Mouse (Mus musculus) liver, embryonic 14.5 days (tissue): ENCODE measurements at regions not wholly inside any gene's neighbourhood (a gene's known extent, or its start where the extent isn't known, plus 50 kb on each side); places are given as distances from the start of the nearest gene placed in this dataset.

Source experiments
- ATAC-seq: fragments of 200-750 bp; cut with Nextera tagmentation; 2 replicates; pipeline ENCODE4 v1.8.0; 2017; ENCODE audit warnings: moderate number of reproducible peaks, mild to moderate bottlenecking, moderate library complexity; ENCODE audit not compliant: insufficient read depth
- DNase-seq, 3 experiments: peaks; one replicate each; pipeline ENCODE4 v3.0.0-alpha.2; 2012 to 2013; ENCODE audit warnings: low read depth in 3 of 3, low spot score in 3 of 3
- H3K27ac ChIP-seq: fragments of 300-500 bp; sonication (generic); 2 replicates; pipeline ENCODE4 v1.5.1; 2014; ENCODE audit warnings: moderate library complexity, mild to moderate bottlenecking, control low read depth, inconsistent platforms
- H3K27me3 ChIP-seq: fragments of 300-500 bp; sonication (generic); 2 replicates; pipeline ENCODE4 v1.6.1; 2014; ENCODE audit warnings: mild to moderate bottlenecking, low read length, moderate library complexity; ENCODE audit not compliant: control insufficient read depth, insufficient read depth
- H3K36me3 ChIP-seq: fragments of 300-500 bp; sonication (generic); replicated peaks from 2 replicates; pipeline ENCODE4 v1.6.1; 2014; ENCODE audit warnings: low read depth; ENCODE audit not compliant: control insufficient read depth, insufficient read depth
- H3K4me1 ChIP-seq, 2 experiments: fragments of 200-500 bp in 1 of 2; fragments of 300-500 bp in 1 of 2; sonication (generic) in 1 of 2; replicated peaks; 2 replicates each; pipeline ENCODE4 v1.6.1; 2012 to 2014; ENCODE audit warnings: antibody characterized with exemption in 1 of 2, inconsistent platforms in 1 of 2, low read length in 1 of 2; ENCODE audit not compliant: control insufficient read depth in 2 of 2, insufficient read depth in 2 of 2
- H3K4me2 ChIP-seq: fragments of 300-500 bp; sonication (generic); 2 replicates; pipeline ENCODE4 v1.6.1; 2014; ENCODE audit warnings: low read depth, mild to moderate bottlenecking, control low read depth, moderate library complexity
- H3K4me3 ChIP-seq, 2 experiments: fragments of 200-500 bp in 1 of 2; fragments of 300-500 bp in 1 of 2; sonication (generic) in 1 of 2; 2 replicates each; pipeline ENCODE4 v1.5.1; 2012 to 2014; ENCODE audit warnings: low read depth in 2 of 2, low read length in 2 of 2, mild to moderate bottlenecking in 2 of 2, control low read depth in 1 of 2, inconsistent platforms in 1 of 2, moderate library complexity in 1 of 2; ENCODE audit not compliant: insufficient read depth in 1 of 2
- H3K9ac ChIP-seq: fragments of 300-500 bp; sonication (generic); replicated peaks from 2 replicates; pipeline ENCODE4 v1.6.1; 2014; ENCODE audit warnings: mild to moderate bottlenecking, control low read depth, moderate library complexity
- H3K9me3 ChIP-seq: fragments of 300-500 bp; sonication (generic); 2 replicates; pipeline ENCODE4 v1.6.1; 2016; ENCODE audit warnings: low read length, mixed read lengths; ENCODE audit not compliant: control insufficient read depth
- CTCF ChIP-seq: IDR thresholded peaks from 2 replicates; pipeline ENCODE4 v1.5.1; 2016; ENCODE audit warnings: antibody characterized with exemption, low read depth, control low read depth
- EP300 ChIP-seq: IDR thresholded peaks from 2 replicates; pipeline ENCODE4 v1.6.1; 2016; ENCODE audit warnings: antibody characterized with exemption, low read depth
- WGBS: fragments of 180-500 bp; shearing (Covaris S2); extraction: QIAGEN DNeasy Blood & Tissue Kit; methylation state at CpG from one replicate; pipeline ENCODE4 v1.1.7; 2014; ENCODE audit not compliant: insufficient replicate concordance; 5-methylcytosine and 5-hydroxymethylcytosine counted together

DNA sequence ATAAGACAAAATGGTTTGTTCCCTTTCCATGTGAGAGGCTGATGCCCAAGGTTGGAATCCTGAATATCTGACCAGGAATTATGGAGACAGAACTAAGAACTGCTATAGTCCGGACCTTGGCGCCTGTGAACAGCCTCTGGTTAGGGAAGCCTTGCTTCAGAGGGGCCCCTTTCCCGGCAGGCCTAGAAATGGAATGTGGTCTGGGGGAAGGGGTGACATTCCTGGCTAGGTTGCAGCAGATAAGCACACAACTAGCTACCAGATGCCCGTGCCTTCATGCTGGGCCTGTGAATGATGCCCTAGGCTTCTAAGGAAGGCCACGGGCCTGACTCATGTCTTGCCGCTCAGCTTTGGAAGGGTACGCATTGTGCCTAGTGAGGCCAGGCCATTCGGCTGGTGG, 89.4 kb downstream of the Snrpe start:
- TF ChIP-seq CTCF: no peak
- no peak for TF ChIP-seq EP300
- DNase-seq: no peak
- no peaks in the 10 kb centered on the region for H3K9me3 ChIP-seq
- H3K27ac ChIP-seq: no peak overlapping the region
- no peaks in the 10 kb centered on the region; a peak in 1 of 4 replicates for H3K4me1 ChIP-seq
- H3K36me3 ChIP-seq: no peaks in the 10 kb centered on the region
- ATAC-seq: no peak
- H3K9ac ChIP-seq: no peak overlapping the region
- no peak overlapping the region for H3K4me3 ChIP-seq
- 61% methylated on average over 8 of the region's 8 CpGs for WGBS
- no peaks in the 10 kb centered on the region for H3K27me3 ChIP-seq
- no peak overlapping the region for H3K4me2 ChIP-seq

DNA sequence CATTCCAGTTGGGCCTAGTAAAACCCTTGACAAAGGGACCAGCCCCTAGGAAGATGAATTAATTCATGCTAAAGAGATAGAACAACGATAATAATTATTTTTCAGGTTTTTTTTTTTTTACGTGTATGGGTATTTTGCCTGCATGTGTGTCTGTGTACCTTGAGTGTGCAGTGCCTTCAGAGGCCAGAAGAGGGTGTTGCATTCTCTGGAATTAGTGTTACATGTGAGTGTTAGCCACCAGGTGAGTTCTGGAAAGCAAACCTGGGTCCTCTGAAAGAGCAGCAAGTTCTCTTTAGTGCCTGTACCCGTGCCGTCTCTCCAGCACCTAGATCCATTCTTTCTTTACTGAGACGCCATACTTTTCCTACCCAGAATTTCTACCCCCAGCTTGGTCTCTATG, 92.8 kb upstream of the Sox13 start:
- Histone ChIP-seq H3K27me3 (no peaks in the 10 kb centered on the region), H3K9me3 (no peaks in the 10 kb centered on the region), H3K36me3 (no peaks in the 10 kb centered on the region), H3K4me3 (no peak overlapping the region), H3K27ac (no peak overlapping the region), H3K9ac (no peak overlapping the region), H3K4me2 (no peak overlapping the region), H3K4me1 (peaks cover 0 to 2% of the 10 kb centered on the region in 2 experiments; a peak in 1 of 4 replicates)
- no peak for DNase-seq
- TF ChIP-seq EP300 (no peak), CTCF (no peak)
- 69% methylated on average over 5 of the region's 5 CpGs for WGBS
- no peak for ATAC-seq

DNA sequence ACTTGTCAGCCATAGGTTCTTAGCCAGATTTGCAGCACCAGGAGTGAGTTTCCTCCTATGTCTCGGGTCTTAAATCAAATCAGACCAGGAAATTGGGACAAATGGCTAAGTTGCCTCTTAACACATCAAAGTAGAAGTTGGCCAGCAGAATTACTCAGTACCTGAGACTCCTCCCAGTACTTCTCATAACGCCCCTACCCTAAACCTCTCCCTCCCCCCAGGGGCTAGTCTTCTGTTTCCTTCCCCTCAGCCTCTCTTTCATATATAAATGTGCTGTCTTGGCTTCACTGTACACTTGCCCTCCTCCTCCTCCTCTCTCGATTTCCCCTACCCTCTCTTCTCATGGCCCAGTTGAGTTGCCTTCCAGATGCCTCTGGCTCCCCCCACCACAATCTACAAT, 79.9 kb upstream of the Sox13 start:
- Histone ChIP-seq H3K9me3 (no peaks in the 10 kb centered on the region), H3K27ac (no peak overlapping the region), H3K4me2 (no peak overlapping the region), H3K4me3 (no peak overlapping the region), H3K9ac (no peak overlapping the region), H3K4me1 (no peaks in the 10 kb centered on the region), H3K27me3 (no peaks in the 10 kb centered on the region), H3K36me3 (no peaks in the 10 kb centered on the region)
- no peak for DNase-seq
- TF ChIP-seq EP300 (no peak), CTCF (no peak)
- WGBS: 18% methylated on average over 3 of the region's 3 CpGs
- no peak for ATAC-seq

DNA sequence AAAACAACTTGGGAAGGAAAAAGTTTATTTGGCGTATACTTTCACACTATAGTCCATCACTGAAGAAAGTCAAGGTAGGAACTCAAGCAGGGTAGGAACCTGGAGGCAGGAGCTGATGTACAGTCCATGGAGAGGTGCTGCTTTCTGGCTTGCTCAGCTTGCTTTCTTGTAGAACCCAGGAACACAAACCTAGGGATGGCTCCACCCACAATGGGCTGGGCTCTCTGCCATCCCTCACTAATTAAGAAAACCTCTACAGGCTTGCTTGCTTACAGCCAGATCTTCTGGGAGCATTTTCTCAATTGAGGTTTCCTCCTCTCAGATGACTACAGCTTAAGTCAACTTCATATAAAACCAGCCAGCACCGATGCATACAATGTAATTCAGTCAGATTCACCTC, 79.2 kb upstream of the Sox13 start:
- Histone ChIP-seq H3K9ac (no peak overlapping the region), H3K4me1 (no peaks in the 10 kb centered on the region), H3K4me3 (no peak overlapping the region), H3K4me2 (no peak overlapping the region), H3K27ac (no peak overlapping the region), H3K36me3 (no peaks in the 10 kb centered on the region), H3K9me3 (no peaks in the 10 kb centered on the region), H3K27me3 (no peaks in the 10 kb centered on the region)
- DNase-seq (no peak), ATAC-seq (no peak)
- TF ChIP-seq EP300 (no peak), CTCF (no peak)
- 79% methylated on average over 2 of the region's 2 CpGs for WGBS

DNA sequence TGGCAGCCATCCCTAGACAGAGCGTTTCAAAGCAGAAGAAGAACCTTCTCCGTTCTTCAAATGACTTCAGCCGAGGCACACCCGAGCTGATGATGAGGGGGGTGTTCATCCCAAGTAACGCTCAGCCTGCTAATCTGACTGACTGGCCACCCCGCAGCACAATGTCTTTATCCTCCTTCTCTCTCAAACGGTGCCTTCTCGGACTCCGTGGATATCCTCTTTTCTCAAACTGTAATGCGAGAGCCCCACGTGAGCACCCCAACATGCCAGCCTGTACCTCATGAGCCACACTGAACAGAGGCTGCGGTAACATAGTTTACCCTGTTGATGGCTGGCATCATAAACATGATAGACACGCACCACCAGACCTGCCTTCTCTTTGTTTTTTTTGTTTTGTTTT, 76.8 kb upstream of the Sox13 start:
- 65% methylated on average over 13 of the region's 13 CpGs for WGBS
- no peaks in the 10 kb centered on the region for H3K4me1 ChIP-seq
- no peak for TF ChIP-seq EP300
- no peak for TF ChIP-seq CTCF
- ATAC-seq: no peak
- H3K27me3 ChIP-seq: no peaks in the 10 kb centered on the region
- no peak overlapping the region for H3K4me2 ChIP-seq
- no peak overlapping the region for H3K9ac ChIP-seq
- H3K4me3 ChIP-seq: no peak overlapping the region
- no peaks in the 10 kb centered on the region for H3K36me3 ChIP-seq
- H3K27ac ChIP-seq: no peak overlapping the region
- no peak for DNase-seq
- no peaks in the 10 kb centered on the region for H3K9me3 ChIP-seq
